Mouse (Mus musculus) adrenal gland, postnatal 25 days (tissue): ENCODE data around the gene Setd5. TPM values are rescaled to one million over a fixed set of nuclear protein-coding genes. Genes with fewer than 3 reads are reported as not detected.

ENCODE experiments used
- DNase-seq: peaks from one replicate; pipeline ENCODE4 v3.0.0; 2021; ENCODE audit warnings: mixed read lengths
- long read RNA-seq: library from polyadenylated mRNA; stranded (forward); transcript quantifications from one replicate; pipeline ENCODE4 v2.0.0, GENCODE M21; 2021
- total RNA-seq: library from RNA; stranded (reverse); gene quantifications from 2 replicates; pipeline ENCODE4 v1.2.3, GENCODE M21; 2021

Gene Setd5
- total RNA-seq: 128 TPM in 2 replicates
- long read RNA-seq, partial matches to known transcripts: 2 of 11 reads
- long read RNA-seq, other reads (novel, unspliced or antisense): 7 of 11 reads

GRCm38 (mm10) chr6:113076686-113077516, at the start of gene Setd5:
Gene Setd5, plus strand, starts transcription at chr6:113077365.
- DNase-seq: peak; percentile 99

DNA sequence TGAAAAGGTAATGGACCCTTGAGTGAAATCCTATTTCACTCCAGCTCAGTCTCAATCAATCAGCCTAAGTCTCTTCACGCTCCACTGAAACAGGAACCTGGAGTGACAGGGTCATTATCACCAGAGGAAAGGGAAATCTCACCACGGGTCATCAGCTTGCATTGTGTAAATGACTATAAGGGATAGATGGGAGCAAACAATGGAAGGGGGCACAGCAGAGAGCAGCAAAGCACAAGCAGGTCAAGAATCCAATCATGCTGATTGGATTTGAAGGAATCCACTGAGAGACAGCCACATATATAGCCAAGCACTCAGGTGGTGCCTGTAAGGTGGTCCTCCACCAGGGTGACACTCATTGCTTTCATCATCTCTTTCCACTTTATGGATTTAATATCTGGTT, 49.7 kb upstream of the Setd5 start:
- DNase-seq: no peak

DNA sequence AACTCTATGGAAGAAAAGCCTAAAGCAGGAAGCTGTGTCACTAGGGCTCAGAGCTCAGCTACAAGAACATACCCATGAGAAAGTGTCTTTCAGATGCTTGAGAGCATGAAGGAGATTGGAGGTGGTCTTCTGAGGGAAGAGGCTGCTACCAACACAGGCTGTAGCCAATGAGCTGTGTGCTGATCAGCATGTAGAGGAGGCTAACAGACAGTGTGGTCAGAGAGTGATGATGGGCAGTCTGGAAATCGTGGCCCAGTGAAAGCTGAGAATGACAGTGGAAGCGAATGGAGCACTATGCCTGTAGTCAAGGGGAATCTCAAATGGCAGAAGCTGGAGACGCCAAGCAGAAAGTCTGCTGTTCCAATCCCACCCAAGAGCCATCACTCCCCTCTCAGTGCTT, 48.2 kb upstream of the Setd5 start:
- no peak for DNase-seq

DNA sequence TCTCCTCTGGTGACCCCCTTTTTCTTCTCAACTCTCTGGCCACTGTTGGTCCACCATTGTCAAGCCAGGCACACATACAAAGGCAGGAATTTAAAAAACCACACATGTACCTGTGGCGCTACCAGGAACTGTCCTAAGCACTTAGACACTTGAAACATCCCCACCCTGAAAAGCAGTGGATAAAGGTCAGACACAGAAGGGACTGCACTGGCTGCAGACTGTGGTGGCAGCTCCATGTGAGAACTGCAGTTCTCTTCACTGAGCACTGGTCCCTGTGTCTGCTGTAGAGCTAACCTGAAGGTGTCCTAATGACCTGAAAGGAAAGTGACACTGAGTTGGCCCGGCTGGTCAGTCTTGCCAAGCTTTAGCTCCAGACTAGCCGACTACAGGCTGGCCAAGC, 46.6 kb upstream of the Setd5 start:
- no peak for DNase-seq

GRCm38 (mm10) chr6:113030970-113031660, 46.0 kb upstream of the Setd5 start:
- no peak for DNase-seq

GRCm38 (mm10) chr6:113032121-113032520, 45.0 kb upstream of the Setd5 start:
- no peak for DNase-seq

- DNase-seq: no peak
Measured at GRCm38 (mm10) chr6:113033185-113033584, 44.0 kb upstream of the Setd5 start.

DNA sequence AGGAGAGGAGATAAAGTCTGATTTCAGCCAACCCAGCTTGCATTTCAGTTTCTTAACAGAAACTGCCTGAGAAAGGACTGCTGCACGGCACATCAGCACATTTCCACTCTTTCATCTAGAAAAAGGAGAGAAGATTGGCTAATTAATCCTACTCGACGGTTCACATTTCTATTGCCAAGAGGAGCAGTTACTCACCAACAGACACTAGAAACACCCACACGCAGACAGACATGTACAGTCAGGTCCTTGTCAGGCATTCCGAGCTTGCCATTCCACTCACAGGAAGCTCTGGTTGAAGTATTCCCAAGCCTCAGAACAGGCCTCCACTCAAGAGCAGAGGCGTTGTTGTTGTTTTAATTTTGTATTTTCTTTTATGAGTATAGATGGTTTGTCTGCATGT, 42.7 kb upstream of the Setd5 start:
- DNase-seq: no peak

- no peak for DNase-seq
Measured at GRCm38 (mm10) chr6:113036463-113037175, 40.5 kb upstream of the Setd5 start.

DNA sequence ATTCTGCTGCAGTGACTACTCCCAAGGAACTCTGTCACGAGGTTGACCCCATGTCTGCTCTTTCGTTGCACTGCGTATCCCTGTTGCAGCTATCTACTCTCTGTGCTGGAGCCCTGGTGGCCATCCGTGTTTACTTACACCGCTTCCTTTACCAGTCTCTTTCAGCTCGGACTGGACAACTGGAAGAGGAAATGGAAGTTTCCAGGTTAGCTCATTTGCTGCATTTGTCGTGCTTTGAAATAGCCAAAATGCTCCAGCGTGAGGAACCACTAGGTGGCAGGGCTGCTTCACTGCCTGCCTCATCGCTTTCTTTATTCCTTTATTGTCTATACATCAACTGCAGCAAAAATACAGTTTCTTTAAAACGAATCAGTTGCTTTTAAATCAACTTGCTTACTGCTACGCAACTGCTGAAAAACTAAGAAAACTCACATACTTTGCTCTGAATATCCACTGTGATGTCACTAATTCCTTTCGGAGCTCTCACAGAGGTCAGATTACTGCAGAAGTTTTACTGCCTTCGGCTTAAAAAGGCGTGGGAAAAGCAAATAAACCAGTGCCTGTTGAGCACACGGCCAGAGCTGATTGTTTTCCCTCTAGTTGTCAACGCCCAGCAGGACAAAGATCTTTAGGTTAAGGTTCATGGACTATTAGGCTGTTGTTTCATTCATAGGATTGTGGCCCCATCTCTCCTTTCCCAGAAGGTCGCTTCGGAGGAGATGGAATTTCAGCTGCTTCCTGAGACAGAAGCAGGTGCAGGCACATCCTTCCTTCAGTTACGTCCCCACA, 39.0 kb upstream of the Setd5 start:
- DNase-seq: peak; percentile 47

DNA sequence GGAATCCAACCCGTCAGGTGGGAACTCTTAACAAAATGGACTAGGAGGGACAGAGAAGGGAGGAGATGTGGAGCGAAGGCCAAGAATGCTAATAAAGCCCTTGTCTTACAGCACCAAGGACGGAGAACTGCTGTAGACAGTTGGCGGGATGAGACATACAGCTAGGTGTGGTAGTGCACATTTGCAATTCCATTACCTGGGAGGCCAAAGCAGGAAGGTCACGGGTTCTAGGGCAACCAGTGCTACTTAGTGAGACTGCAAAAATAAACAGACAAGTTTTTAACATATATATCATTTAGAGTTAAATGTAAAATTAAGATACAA, 38.5 kb upstream of the Setd5 start:
- no peak for DNase-seq

DNA sequence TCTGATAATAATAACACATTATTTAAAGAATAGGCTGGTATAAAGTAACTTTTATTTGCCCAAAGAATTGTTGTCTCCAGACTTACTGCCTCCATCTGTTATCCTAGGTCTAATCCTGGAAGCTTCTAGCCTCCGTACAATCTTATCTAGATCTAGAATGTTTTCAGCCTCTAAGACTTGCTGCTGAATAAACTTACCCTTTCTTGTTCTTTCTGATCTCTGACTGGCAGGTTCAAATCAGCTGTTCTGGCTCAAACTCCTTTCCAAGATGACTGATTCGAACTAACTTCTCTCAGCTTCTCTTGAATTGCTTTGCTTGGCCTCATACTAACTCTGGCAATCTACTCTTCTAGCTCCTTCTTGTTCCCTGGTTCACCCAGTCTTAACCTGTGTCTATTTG, 36.8 kb upstream of the Setd5 start:
- no peak for DNase-seq

GRCm38 (mm10) chr6:113041215-113041990, 35.8 kb upstream of the Setd5 start:
- DNase-seq: no peak

DNA sequence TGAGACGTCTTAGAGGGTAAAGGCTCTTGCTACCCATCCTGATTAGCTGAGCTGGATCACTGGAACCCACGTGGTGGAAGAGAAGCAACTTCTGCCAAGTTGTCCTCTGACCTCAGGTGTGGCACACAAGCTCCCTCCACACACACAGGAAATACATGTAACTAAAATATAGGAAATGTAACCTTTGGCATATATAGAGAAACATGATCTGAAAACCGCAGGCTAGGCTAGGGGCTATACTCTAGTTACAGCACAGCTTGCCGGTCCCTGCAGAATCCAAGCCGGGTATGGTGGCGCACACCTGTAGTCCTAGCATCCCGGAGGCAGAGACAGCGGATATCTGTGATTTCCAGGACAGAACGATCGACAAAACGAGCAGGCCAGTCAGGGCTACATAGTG, 31.6 kb upstream of the Setd5 start:
- DNase-seq: peak; percentile 6

DNA sequence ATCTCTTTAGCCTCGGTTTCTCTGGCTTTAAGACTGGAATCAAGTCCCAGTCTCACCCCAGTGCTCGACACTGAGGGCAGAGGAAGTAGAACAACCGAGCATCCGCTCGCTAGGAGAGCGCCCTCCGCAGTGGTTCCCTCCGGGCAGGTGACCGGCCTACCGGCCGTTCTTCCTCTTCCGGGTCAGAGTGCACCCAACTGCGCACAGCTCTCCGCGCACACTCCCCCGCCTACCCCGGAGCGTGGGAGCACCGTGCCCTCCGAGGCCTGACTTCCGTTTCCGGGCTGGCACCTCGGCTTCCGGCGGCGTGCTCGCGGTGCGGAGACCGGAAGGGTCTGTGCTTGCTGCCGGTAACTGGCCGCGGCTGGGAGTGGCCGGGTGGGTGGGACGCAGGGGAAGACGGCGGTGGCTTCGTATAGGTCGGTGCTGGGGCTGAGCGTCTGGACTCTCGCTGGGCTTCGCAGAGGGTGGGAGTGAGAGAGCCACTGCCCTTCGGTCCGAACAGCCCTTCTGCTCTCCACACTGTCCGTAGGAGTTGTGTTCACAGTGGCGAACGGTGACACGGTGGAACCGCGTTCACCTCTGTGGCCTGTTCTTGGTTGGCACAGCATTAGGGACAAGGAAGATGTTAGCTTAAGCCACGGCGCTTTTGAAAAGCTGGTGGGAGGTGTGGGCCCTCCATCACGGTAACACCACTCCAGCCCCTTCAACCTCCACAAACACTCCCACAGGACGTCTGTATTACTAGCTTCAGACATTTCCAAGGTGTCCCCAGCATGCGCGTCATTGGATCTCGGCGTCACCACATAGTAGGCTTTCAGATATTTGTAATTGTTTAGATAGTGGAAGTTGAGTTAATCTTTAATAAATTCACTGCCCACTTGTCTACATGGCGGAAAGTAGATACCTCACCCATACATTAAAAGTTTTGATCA, 30.9 kb upstream of the Setd5 start, which contains the start of gene Thumpd3:
Thumpd3 (plus strand) TSS at position 185 of the 935 bp plus-strand sequence.
- DNase-seq: peak; percentile 98

- DNase-seq: no peak
Measured at GRCm38 (mm10) chr6:113047016-113047746, 30.0 kb upstream of the Setd5 start.

- no peak for DNase-seq
Measured at GRCm38 (mm10) chr6:113048371-113048770, 28.8 kb upstream of the Setd5 start.

DNA sequence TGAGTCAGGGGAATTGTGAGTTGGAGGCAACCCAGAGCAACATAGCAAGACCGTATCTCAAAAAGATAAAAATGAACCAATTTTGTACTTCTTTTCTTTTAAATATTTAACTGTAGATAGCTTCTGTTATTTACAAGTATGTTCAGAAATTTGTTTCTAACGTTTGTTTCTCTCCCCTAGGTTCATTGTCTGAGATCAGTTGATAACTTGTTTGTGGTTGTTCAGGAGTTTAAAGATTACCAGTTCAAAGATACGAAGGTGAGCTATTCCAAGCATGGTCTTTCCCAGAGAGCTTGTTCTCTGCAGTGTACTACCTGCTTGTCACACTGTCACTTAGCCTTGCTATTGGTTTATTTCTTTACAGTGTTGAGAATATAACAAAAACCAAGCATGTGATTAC, 28.0 kb upstream of the Setd5 start:
- no peak for DNase-seq

DNA sequence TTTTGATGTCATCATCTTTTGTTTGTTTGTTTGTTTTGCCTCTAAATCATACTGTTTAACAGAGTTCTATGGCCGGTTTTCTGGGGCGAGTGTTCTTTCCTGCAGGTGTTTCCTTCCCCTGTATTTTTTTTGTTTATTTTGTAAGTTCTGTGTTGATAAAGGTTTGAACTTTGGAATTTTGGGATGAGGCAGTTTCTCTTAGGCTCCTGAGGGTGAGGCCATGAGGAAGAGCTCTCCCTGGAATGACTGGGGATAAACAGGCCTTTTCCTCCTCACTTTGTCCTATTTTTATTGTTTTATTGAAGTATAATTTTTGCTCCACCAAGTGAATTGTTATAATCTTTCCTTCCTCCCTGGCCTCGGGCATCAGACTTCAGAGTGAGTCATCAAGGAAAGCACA, 24.2 kb upstream of the Setd5 start:
- DNase-seq: no peak
